Mouse (Mus musculus): ENCODE measurements around the gene Gm3854. TPM values are rescaled to one million over a fixed set of nuclear protein-coding genes. Genes with fewer than 3 reads are reported as not detected.
A peak's percentile ranks its signal among the peaks of the same experiment; 100 is the strongest.

Gm3854 gene
- polyA plus RNA-seq, 1 experiment: not detected

GRCm38 (mm10) chr7:6386995-6387394 lies 43.4 kb downstream of the Gm3854 start:
- Histone ChIP-seq H3K4me1 (ENCODE audit: control insufficient read depth, insufficient read depth, insufficient read length, low read length) (peaks cover 5% of the 10 kb centered on the region), H3K27ac (ENCODE audit: insufficient read depth, low read depth, low read length) (no peak overlapping the region), H3K27me3 (ENCODE audit: control insufficient read depth, insufficient read depth, low read length) (no peaks in the 10 kb centered on the region), H3K4me3 (ENCODE audit: low read depth, low read length) (no peak overlapping the region), H3K36me3 (ENCODE audit: control insufficient read depth, insufficient read depth, low read length) (no peaks in the 10 kb centered on the region)
- 82% methylated on average over 8 of the region's 8 CpGs for WGBS
- no peak for TF ChIP-seq POLR2A (IDR thresholded peaks at IDR 0.05; ENCODE audit: low read depth, low read length)
- TF ChIP-seq CTCF (IDR thresholded peaks at IDR 0.05; ENCODE audit: extremely low read depth, insufficient read length, insufficient replicate concordance, low read depth, low read length): no peak

- 83% methylated on average over 5 of the region's 5 CpGs for WGBS
- H3K27ac ChIP-seq (ENCODE audit: insufficient read depth, low read depth, low read length): no peak overlapping the region
- no peak for TF ChIP-seq POLR2A (IDR thresholded peaks at IDR 0.05; ENCODE audit: low read depth, low read length)
- H3K27me3 ChIP-seq (ENCODE audit: control insufficient read depth, insufficient read depth, low read length): no peaks in the 10 kb centered on the region
- H3K4me3 ChIP-seq (ENCODE audit: low read depth, low read length): no peak overlapping the region
- H3K4me1 ChIP-seq (ENCODE audit: control insufficient read depth, insufficient read depth, insufficient read length, low read length): no peaks in the 10 kb centered on the region
- 0 out of 2 replicates have a peak, but pooled peaks cover 2% of the 10 kb centered on the region for H3K36me3 ChIP-seq (ENCODE audit: control insufficient read depth, insufficient read depth, low read length)
Observed at GRCm38 (mm10) chr7:6388971-6389370, 45.4 kb downstream of the Gm3854 start.

GRCm38 (mm10) chr7:6389449-6389848 lies 45.9 kb downstream of the Gm3854 start:
- Histone ChIP-seq H3K36me3 (ENCODE audit: control insufficient read depth, insufficient read depth, low read length) (0 out of 2 replicates have a peak, but pooled peaks cover 2% of the 10 kb centered on the region), H3K4me3 (ENCODE audit: low read depth, low read length) (no peak overlapping the region), H3K4me1 (ENCODE audit: control insufficient read depth, insufficient read depth, insufficient read length, low read length) (no peaks in the 10 kb centered on the region), H3K27ac (ENCODE audit: insufficient read depth, low read depth, low read length) (no peak overlapping the region), H3K27me3 (ENCODE audit: control insufficient read depth, insufficient read depth, low read length) (no peaks in the 10 kb centered on the region)
- TF ChIP-seq POLR2A (IDR thresholded peaks at IDR 0.05; ENCODE audit: low read depth, low read length): no peak
- TF ChIP-seq CTCF (IDR thresholded peaks at IDR 0.05; ENCODE audit: extremely low read depth, insufficient read length, insufficient replicate concordance, low read depth, low read length): no peak
- WGBS: 67% methylated on average over 5 of the region's 5 CpGs

- TF ChIP-seq POLR2A (IDR thresholded peaks at IDR 0.05; ENCODE audit: low read depth, low read length) (no peak), CTCF (IDR thresholded peaks at IDR 0.05; ENCODE audit: extremely low read depth, insufficient read length, insufficient replicate concordance, low read depth, low read length) (no peak)
- Histone ChIP-seq H3K27me3 (ENCODE audit: control insufficient read depth, insufficient read depth, low read length) (no peaks in the 10 kb centered on the region), H3K36me3 (ENCODE audit: control insufficient read depth, insufficient read depth, low read length) (0 out of 2 replicates have a peak, but pooled peaks cover under 1% of the 10 kb centered on the region), H3K4me1 (ENCODE audit: control insufficient read depth, insufficient read depth, insufficient read length, low read length) (no peaks in the 10 kb centered on the region), H3K4me3 (ENCODE audit: low read depth, low read length) (peak within 1 kb of the TSS; percentile 65), H3K27ac (ENCODE audit: insufficient read depth, low read depth, low read length) (no peak within 1 kb of the TSS)
- 27% methylated on average over 25 of the region's 25 CpGs for WGBS
Observed at GRCm38 (mm10) chr7:6397996-6398975, 54.7 kb downstream of the Gm3854 start, which contains the start of gene Smim17. TSS of gene Smim17 (plus strand) at chr7:6398715.

Other genes starting within 250 kb of the Gm3854 start
- 32.3 and 62.7 TPM in 2 replicates for gene Zfp787, start 187.8 kb upstream of the Gm3854 start, polyA plus RNA-seq (2012; rRNA removed)
- gene Zfp444, start 171.5 kb upstream of the Gm3854 start, polyA plus RNA-seq (2012; rRNA removed): 12.7 and 33.9 TPM in 2 replicates
- not detected in 2 replicates for gene Galp, start 146.7 kb upstream of the Gm3854 start, polyA plus RNA-seq (2012; rRNA removed)
- not detected in 2 replicates for gene Zscan5b, start 121.5 kb upstream of the Gm3854 start, polyA plus RNA-seq (2012; rRNA removed)
- not detected in 2 replicates for gene Epp13, start 91.0 kb upstream of the Gm3854 start, polyA plus RNA-seq (2012; rRNA removed)
- 0.10 TPM in 2 replicates for gene Zfp667, start 57.2 kb upstream of the Gm3854 start, polyA plus RNA-seq (2012; rRNA removed)
- gene Zfp583, start 12.5 kb upstream of the Gm3854 start, polyA plus RNA-seq (2012; rRNA removed): 0.25 and 0.48 TPM in 2 replicates
- gene Zfp78, start 19.5 kb downstream of the Gm3854 start, polyA plus RNA-seq (2012; rRNA removed): 0.03 and 0.15 TPM in 2 replicates
- gene Zfp28, start 39.5 kb downstream of the Gm3854 start, polyA plus RNA-seq (2012; rRNA removed): 0.22 and 0.60 TPM in 2 replicates
- gene Smim17, start 55.0 kb downstream of the Gm3854 start, polyA plus RNA-seq (2012; rRNA removed): not detected in 2 replicates
- not detected in 2 replicates for gene Gm20715, start 66.5 kb downstream of the Gm3854 start, polyA plus RNA-seq (2012; rRNA removed)
- gene Olfr1344, start 94.9 kb downstream of the Gm3854 start, polyA plus RNA-seq (2012; rRNA removed): not detected in 2 replicates
- gene Olfr1336, start 112.4 kb downstream of the Gm3854 start, polyA plus RNA-seq (2012; rRNA removed): not detected in 2 replicates
- gene Olfr1346, start 123.3 kb downstream of the Gm3854 start, polyA plus RNA-seq (2012; rRNA removed): not detected in 2 replicates
- gene Olfr5, start 143.2 kb downstream of the Gm3854 start, polyA plus RNA-seq (2012; rRNA removed): not detected in 2 replicates
- gene Olfr1347, start 156.0 kb downstream of the Gm3854 start, polyA plus RNA-seq (2012; rRNA removed): not detected in 2 replicates
- gene Olfr1348, start 165.0 kb downstream of the Gm3854 start, polyA plus RNA-seq (2012; rRNA removed): not detected in 2 replicates
- not detected in 2 replicates for gene Olfr1349, start 179.2 kb downstream of the Gm3854 start, polyA plus RNA-seq (2012; rRNA removed)
- not detected in 2 replicates for gene Olfr1350, start 221.1 kb downstream of the Gm3854 start, polyA plus RNA-seq (2012; rRNA removed)

All from small intestine, adult 2 months (tissue).